Mouse (Mus musculus) midbrain, embryonic 11.5 days (tissue): ENCODE measurements around the gene Shq1. TPM values are rescaled to one million over a fixed set of nuclear protein-coding genes. Genes with fewer than 3 reads are reported as not detected.

Experiments
- ATAC-seq: fragments of 200-750 bp; cut with Nextera tagmentation; 2 replicates; pipeline ENCODE4 v1.8.0; 2017; ENCODE audit warnings: moderate TSS enrichment, moderate library complexity; ENCODE audit not compliant: low FRiP score
- DNase-seq: peaks from one replicate; pipeline ENCODE4 v3.0.0; 2015; ENCODE audit warnings: low spot score; ENCODE audit errors: missing footprints
- H3K27ac ChIP-seq: fragments of 300-500 bp; sonication (generic); 2 replicates; pipeline ENCODE4 v1.5.1; 2014; ENCODE audit warnings: low read depth, low read length
- H3K27me3 ChIP-seq: fragments of 300-500 bp; sonication (generic); 2 replicates; pipeline ENCODE4 v1.6.1; 2014; ENCODE audit warnings: mild to moderate bottlenecking, low read length, moderate library complexity, mixed read lengths; ENCODE audit not compliant: control insufficient read depth, insufficient read depth
- H3K36me3 ChIP-seq: fragments of 300-500 bp; sonication (generic); 2 replicates; pipeline ENCODE4 v1.6.1; 2014; ENCODE audit warnings: mild to moderate bottlenecking, low read length, moderate library complexity, mixed read lengths; ENCODE audit not compliant: control insufficient read depth, insufficient read depth
- H3K4me1 ChIP-seq: fragments of 300-500 bp; sonication (generic); 2 replicates; pipeline ENCODE4 v1.6.1; 2014; ENCODE audit warnings: low read length; ENCODE audit not compliant: control insufficient read depth, insufficient read depth
- H3K4me2 ChIP-seq: fragments of 300-500 bp; sonication (generic); 2 replicates; pipeline ENCODE4 v1.6.1; 2014; ENCODE audit warnings: mild to moderate bottlenecking, moderate library complexity
- H3K4me3 ChIP-seq: fragments of 300-500 bp; sonication (generic); 2 replicates; pipeline ENCODE4 v1.5.1; 2014; ENCODE audit warnings: low read depth, low read length
- H3K9ac ChIP-seq: fragments of 300-500 bp; sonication (generic); 2 replicates; pipeline ENCODE4 v1.6.1; 2014; ENCODE audit warnings: low read length
- H3K9me3 ChIP-seq: fragments of 300-500 bp; sonication (generic); 2 replicates; pipeline ENCODE4 v1.6.1; 2016; ENCODE audit warnings: low read length; ENCODE audit not compliant: control insufficient read depth
- WGBS: fragments of 180-500 bp; shearing (Covaris S2); extraction: QIAGEN DNeasy Blood & Tissue Kit; methylation state at CpG from one replicate; pipeline ENCODE4 v1.1.7; 2014; 5-methylcytosine and 5-hydroxymethylcytosine counted together
- polyA plus RNA-seq: library from polyadenylated mRNA; unstranded; fragments of >200 nt; fragmentation: Nextera tagmentation; extraction: Ambion mirVana; gene quantifications from 2 replicates; pipeline ENCODE4 v1.2.1, GENCODE M21; 2014

Shq1 gene
- polyA plus RNA-seq, 1 experiment from 2014 or later, result 18.9 TPM

- DNase-seq (no peak), ATAC-seq (no peak)
- Histone ChIP-seq H3K36me3 (no peaks in the 10 kb centered on the region), H3K27ac (no peak overlapping the region), H3K4me2 (no peak overlapping the region), H3K27me3 (no peaks in the 10 kb centered on the region), H3K9me3 (no peaks in the 10 kb centered on the region), H3K4me1 (no peaks in the 10 kb centered on the region), H3K9ac (no peak overlapping the region), H3K4me3 (no peak overlapping the region)
- 84% methylated on average over 4 of the region's 4 CpGs for WGBS
Observed at GRCm38 (mm10) chr6:100606805-100607204, 64.2 kb downstream of the Shq1 start.

- no peak for DNase-seq
- H3K27ac ChIP-seq, result no peak overlapping the region
- H3K4me2 ChIP-seq, result no peak overlapping the region
- H3K27me3 ChIP-seq, result no peaks in the 10 kb centered on the region
- H3K9ac ChIP-seq, result no peak overlapping the region
- no peak overlapping the region for H3K4me3 ChIP-seq
- no peaks in the 10 kb centered on the region for H3K4me1 ChIP-seq
- no peaks in the 10 kb centered on the region for H3K36me3 ChIP-seq
- ATAC-seq, result no peak
- 89% methylated on average over 6 of the region's 6 CpGs for WGBS
- no peaks in the 10 kb centered on the region for H3K9me3 ChIP-seq
Observed at GRCm38 (mm10) chr6:100603702-100604101, 67.3 kb downstream of the Shq1 start.

- Histone ChIP-seq H3K4me3 (no peak overlapping the region), H3K9me3 (no peaks in the 10 kb centered on the region), H3K9ac (no peak overlapping the region), H3K4me1 (no peaks in the 10 kb centered on the region), H3K36me3 (no peaks in the 10 kb centered on the region), H3K27ac (no peak overlapping the region), H3K4me2 (no peak overlapping the region), H3K27me3 (no peaks in the 10 kb centered on the region)
- 86% methylated on average over 6 of the region's 6 CpGs for WGBS
- DNase-seq (no peak), ATAC-seq (no peak)
Observed at GRCm38 (mm10) chr6:100601634-100602033, 69.3 kb downstream of the Shq1 start.

GRCm38 (mm10) chr6:100593857-100594256 lies 77.1 kb downstream of the Shq1 start:
- Histone ChIP-seq H3K4me3 (no peak overlapping the region), H3K36me3 (no peaks in the 10 kb centered on the region), H3K27ac (no peak overlapping the region), H3K27me3 (no peaks in the 10 kb centered on the region), H3K4me1 (peaks cover 7% of the 10 kb centered on the region), H3K9ac (no peak overlapping the region), H3K9me3 (no peaks in the 10 kb centered on the region), H3K4me2 (no peak overlapping the region)
- DNase-seq (peak; percentile 85), ATAC-seq (no peak)
- WGBS, result 51% methylated on average over 8 of the region's 8 CpGs

GRCm38 (mm10) chr6:100592991-100593390 lies 78.0 kb downstream of the Shq1 start:
- peak; percentile 87 for DNase-seq

GRCm38 (mm10) chr6:100590602-100591001 lies 80.4 kb downstream of the Shq1 start:
- no peak for ATAC-seq
- 84% methylated on average over 4 of the region's 4 CpGs for WGBS

More at GRCm38 (mm10) chr6:100592991-100593390, 78.0 kb downstream of the Shq1 start:
- Histone ChIP-seq H3K9ac (no peak overlapping the region), H3K4me1 (peaks cover 7% of the 10 kb centered on the region), H3K4me2 (no peak overlapping the region), H3K36me3 (no peaks in the 10 kb centered on the region), H3K27ac (no peak overlapping the region), H3K9me3 (no peaks in the 10 kb centered on the region), H3K27me3 (no peaks in the 10 kb centered on the region), H3K4me3 (no peak overlapping the region)
- 46% methylated on average over 7 of the region's 7 CpGs for WGBS
- ATAC-seq, result no peak

GRCm38 (mm10) chr6:100588876-100589275 lies 82.1 kb downstream of the Shq1 start:
- Histone ChIP-seq H3K27me3 (no peaks in the 10 kb centered on the region), H3K9ac (no peak overlapping the region), H3K27ac (no peak overlapping the region), H3K36me3 (no peaks in the 10 kb centered on the region), H3K9me3 (no peaks in the 10 kb centered on the region), H3K4me1 (peaks cover 3% of the 10 kb centered on the region; the same call in 1 of the 2 replicates), H3K4me2 (no peak overlapping the region), H3K4me3 (no peak overlapping the region)
- ATAC-seq (no peak), DNase-seq (no peak)
- WGBS, result 85% methylated on average over 3 of the region's 3 CpGs

More at GRCm38 (mm10) chr6:100590602-100591001, 80.4 kb downstream of the Shq1 start:
- no peak overlapping the region for H3K27ac ChIP-seq
- no peak overlapping the region for H3K4me2 ChIP-seq
- H3K4me1 ChIP-seq, result peaks cover 7% of the 10 kb centered on the region
- H3K27me3 ChIP-seq, result no peaks in the 10 kb centered on the region
- no peak overlapping the region for H3K4me3 ChIP-seq
- H3K9me3 ChIP-seq, result no peaks in the 10 kb centered on the region
- H3K9ac ChIP-seq, result no peak overlapping the region
- DNase-seq, result no peak
- no peaks in the 10 kb centered on the region for H3K36me3 ChIP-seq

GRCm38 (mm10) chr6:100586758-100587157 lies 84.2 kb downstream of the Shq1 start:
- ATAC-seq (no peak), DNase-seq (no peak)
- H3K4me2 ChIP-seq, result no peak overlapping the region
- no peak overlapping the region for H3K9ac ChIP-seq
- H3K27me3 ChIP-seq, result no peaks in the 10 kb centered on the region
- H3K9me3 ChIP-seq, result no peaks in the 10 kb centered on the region
- H3K4me1 ChIP-seq, result peaks cover 3% of the 10 kb centered on the region
- no peak overlapping the region for H3K4me3 ChIP-seq
- no peaks in the 10 kb centered on the region for H3K36me3 ChIP-seq
- 93% methylated on average over 5 of the region's 5 CpGs for WGBS
- H3K27ac ChIP-seq, result no peak overlapping the region

GRCm38 (mm10) chr6:100581951-100582350 lies 89.0 kb downstream of the Shq1 start:
- Histone ChIP-seq H3K4me1 (peaks cover 10% of the 10 kb centered on the region), H3K36me3 (no peaks in the 10 kb centered on the region), H3K27ac (no peak overlapping the region), H3K9ac (no peak overlapping the region), H3K4me3 (no peak overlapping the region), H3K27me3 (no peaks in the 10 kb centered on the region), H3K9me3 (no peaks in the 10 kb centered on the region), H3K4me2 (no peak overlapping the region)
- DNase-seq, result no peak
- 88% methylated on average over 2 of the region's 2 CpGs for WGBS
- no peak for ATAC-seq

- Histone ChIP-seq H3K4me2 (no peak overlapping the region), H3K4me3 (no peak overlapping the region), H3K9me3 (no peaks in the 10 kb centered on the region), H3K27me3 (no peaks in the 10 kb centered on the region), H3K9ac (no peak overlapping the region), H3K4me1 (peaks cover 10% of the 10 kb centered on the region), H3K27ac (no peak overlapping the region), H3K36me3 (no peaks in the 10 kb centered on the region)
- DNase-seq, result no peak
- no peak for ATAC-seq
Observed at GRCm38 (mm10) chr6:100581056-100581455, 89.9 kb downstream of the Shq1 start.
